Mouse (Mus musculus): ENCODE results near the gene A430033K04Rik. TPM values are rescaled to one million over a fixed set of nuclear protein-coding genes. Genes with fewer than 3 reads are reported as not detected.

A430033K04Rik gene
- polyA plus RNA-seq (2012; rRNA removed), result 12.4 and 12.8 TPM in 2 replicates

DNA sequence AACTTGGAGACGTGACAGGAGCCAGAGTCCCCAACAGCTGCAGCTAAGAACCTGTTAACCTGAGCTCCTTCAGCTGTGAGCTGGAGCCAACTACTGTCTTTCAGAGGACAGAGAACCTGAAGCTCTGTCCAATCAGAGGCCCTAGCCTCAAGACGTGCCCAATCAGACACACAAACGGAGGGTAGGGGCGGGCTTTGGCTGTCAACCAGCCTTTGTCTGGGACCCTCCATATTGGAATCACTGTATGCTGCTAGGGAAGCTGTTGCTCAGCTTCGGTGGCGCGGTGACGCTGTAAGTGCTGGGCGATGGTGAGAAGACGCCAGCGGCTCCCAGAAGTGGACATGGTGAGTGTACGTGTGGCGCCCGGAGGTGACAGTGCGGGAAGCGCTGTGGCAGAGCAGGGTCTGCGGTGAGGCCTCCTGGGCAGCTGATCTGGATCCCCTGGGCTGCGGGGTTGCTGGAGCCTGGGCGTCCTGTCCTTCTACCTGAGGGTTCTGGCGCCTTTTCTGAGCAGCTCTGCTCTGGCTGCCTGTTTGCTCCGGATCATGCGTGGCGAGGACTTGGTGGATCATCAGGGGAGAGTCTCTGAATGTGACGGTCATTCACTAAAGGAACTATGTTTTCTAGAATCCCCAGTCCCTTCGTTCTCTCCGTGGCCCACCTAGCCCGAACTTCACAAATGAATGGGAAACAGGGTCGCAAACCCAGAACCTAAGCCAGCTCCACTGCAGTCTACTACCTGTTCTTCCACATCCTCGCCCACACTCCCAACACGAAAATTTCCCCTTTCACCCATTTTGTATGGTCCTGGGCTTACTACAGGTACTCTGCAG, at the start of gene A430033K04Rik:
Gene A430033K04Rik (plus strand): TSS at position 215 of the 833 bp plus-strand sequence.
- DNase-seq (ENCODE audit: extremely low spot score in 1 of 2, low spot score in 1 of 2), result peak; percentile 94 to 96

DNA sequence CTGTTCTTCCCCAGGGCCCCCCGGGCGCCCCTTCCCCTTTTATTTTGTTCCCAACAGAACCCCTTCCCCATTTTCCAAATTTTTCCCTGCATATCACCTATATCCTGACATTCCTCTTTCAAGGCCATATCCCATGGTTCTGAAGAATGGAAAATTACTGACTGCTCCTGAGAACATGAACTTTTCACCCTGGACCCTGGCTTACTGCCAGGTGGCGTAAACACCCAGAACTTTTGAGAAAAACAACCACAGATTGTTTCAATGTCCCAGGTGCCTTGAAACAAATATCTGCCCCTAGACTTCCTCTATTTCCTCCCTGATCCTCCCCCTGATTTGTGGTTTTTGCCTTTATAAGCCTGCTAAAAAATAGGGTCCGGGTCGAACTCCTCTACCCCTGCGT, 35.3 kb upstream of the A430033K04Rik start:
- DNase-seq (ENCODE audit: extremely low spot score in 1 of 2, low spot score in 1 of 2), result no peak

DNA sequence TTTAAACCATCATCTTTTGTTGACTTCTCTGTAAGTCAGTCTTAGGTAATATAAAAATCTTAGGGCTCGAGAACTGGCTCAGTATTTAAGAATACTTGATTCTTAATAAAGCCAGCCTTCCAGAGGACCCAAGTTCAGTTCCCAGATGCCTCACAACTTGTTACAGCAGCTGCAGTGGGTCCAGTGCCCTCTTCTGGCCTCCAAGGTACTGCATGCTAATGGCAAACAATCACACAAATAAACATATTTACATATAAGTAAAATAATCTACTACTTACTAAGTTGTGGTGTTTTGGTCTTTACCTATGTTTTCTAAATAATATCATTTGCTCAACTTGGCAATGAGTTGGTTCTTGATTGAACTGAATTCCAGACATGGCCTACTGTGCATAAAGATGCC, 4.3 kb upstream of the A430033K04Rik start:
- DNase-seq (ENCODE audit: extremely low spot score in 1 of 2, low spot score in 1 of 2), result no peak

DNA sequence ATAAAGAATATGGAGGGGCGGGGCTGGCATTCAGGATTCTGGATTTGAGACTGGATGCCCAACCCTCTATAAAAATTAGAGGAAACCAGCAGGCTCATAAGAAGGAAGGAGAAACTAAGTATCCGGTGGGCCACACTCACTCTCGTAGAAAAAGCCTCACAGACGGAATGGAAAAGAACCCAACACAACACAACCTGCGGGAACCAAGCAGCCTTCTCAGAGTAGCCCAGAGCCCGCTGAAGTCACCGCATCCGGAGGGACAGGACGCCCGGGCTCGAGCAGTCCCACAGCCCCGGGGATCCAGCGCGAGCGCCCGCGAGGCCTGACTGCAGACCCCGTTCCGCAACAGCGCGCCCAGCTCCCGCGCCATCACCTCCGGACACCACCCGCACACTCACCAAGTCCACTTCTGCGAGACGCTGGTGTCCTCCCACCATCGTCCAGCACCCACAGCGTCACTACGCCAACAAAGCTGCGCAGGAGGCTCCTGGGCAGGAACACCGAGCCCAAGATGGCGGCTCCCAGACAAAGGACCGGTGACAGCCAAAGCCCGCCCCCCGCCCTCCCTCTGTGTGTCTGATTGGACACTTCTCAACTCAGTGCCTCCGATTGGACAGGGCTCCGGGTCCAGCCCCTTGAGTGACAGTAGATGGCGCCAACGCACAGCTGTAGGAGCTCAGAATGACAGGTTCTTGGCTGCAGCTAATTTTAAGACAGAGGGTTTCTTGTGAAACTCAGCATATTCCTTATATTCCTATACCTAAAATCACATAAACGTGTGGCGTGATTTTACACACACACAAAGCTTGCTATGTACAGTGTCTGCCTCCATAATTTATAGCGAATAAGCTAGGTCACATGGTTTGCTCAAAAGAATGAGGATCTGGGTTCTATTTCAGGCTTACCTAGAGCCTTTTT, 3.2 kb upstream of the A430033K04Rik start, which contains the start of gene Zfp68:
Gene Zfp68 (minus strand): TSS at position 551 of the 918 bp plus-strand sequence.
- DNase-seq (ENCODE audit: extremely low spot score in 1 of 2, low spot score in 1 of 2), result peak; percentile 96

DNA sequence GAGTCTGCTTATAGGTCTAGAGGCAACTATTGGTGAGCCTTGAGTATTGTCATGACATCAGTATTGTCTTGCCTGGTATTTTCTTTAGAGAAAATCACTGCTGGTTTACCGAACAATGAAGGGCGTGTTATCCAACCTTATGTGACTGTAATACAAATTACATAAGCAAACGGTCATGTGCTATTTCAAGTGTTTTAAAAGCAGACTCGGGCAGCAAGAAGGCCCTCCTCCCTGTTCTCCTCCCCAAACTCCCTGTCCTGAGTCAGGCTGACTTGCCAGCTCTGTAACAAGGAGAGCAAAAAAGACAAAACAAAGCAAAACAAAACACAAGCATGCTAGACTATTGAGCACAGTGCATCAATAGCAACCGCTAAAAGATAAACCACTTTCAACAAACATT, 1.8 kb upstream of the A430033K04Rik start:
- DNase-seq (ENCODE audit: extremely low spot score in 1 of 2, low spot score in 1 of 2), result no peak

DNA sequence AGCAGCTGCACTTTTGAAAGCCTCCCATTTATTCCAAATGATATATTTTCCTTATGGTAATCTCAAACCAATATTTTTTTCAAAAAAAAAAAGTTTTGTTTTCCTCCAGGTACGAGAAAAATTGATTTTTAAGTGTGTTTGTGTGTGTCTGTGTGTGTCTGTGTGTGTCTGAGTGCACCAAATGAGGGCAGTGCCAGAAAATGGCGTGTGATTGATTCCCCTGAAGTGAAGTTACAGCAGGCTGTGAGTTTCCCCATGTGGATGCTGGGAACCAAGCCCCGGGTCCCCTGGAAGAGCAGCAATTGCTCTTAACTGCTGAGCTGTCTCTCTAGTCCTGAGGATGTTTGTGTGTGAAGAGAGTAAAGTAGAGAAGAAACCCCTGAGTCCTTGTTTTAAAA, 818 bp downstream of the A430033K04Rik start:
- no peak for DNase-seq (ENCODE audit: extremely low spot score in 1 of 2, low spot score in 1 of 2)

DNA sequence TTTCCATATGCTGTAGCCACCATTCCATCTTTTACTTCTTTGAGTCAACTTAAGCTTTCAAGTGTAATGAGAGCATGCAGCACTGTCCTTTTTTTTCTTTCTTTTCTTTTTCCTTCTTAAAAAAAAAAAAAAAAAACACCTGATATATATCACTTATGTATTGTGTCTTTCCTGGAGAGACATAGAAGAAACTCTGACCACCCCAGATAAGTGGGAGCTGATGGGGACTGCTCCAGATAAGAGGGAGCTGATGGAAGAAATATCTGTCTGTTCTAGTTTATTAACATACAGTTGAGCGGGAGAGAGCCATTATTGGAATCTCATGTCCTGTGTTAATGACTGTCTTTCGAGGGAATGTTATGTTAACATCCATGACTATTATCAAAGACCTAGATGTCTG, 13.8 kb downstream of the A430033K04Rik start:
- no peak for DNase-seq (ENCODE audit: extremely low spot score in 1 of 2, low spot score in 1 of 2)

DNA sequence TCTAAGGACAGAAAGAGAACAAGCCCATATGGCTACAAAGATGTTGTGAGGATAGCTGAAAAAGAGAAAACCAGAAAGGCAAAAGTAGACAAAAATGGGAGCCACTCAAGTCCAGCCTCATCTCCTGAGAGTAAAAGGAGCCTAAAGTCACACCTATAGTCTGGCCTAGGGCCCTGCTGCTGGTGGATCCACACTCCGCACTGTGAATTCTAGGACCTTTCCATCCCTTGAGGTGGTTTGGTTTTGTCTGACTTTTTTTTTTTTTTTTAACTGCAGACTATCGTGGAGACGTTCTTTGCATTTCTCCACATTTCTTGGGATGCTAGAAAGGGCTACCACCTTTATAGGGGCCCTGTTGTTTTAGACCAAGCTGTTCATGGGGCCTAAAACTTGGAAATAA, 18.4 kb downstream of the A430033K04Rik start:
- DNase-seq (ENCODE audit: extremely low spot score in 1 of 2, low spot score in 1 of 2), result no peak

DNA sequence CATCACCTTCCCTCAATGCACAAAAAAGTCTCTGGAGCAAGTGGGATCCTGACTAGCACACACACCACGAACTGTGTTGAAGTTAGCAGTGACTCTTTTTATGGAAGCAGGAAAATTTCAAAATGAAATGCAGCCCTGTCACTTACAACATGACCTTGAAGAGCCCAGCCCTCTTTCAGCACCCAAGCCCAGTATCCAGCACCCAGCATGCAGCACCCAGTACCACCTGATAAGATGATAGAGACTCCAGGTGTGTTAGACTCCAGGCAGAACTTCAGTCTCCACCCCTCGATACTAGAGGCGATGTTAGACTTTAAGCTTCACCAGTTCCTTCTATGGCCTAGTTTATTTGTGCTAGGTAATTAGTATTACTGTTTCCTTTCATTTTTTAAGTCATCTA, 19.1 kb downstream of the A430033K04Rik start:
- DNase-seq (ENCODE audit: extremely low spot score in 1 of 2, low spot score in 1 of 2), result no peak

DNA sequence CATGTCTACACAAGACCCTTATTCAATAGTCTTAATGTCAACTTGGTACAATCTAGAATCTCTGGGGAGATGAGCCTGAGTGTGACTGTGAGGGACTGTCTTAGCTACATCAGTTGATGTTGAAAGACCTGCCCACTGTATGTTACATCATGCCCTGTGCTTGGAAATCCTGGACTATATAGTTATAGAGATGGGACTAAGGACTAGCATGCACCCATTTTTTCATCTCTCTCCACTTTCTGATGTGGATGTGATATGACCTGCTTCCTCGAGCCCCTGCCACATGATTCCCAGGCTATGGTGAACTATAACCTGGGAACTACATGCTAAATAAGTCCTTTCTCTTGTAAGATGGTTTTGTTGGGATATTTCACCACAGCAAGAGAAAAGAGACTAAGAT, 30.3 kb downstream of the A430033K04Rik start:
- no peak for DNase-seq (ENCODE audit: extremely low spot score in 1 of 2, low spot score in 1 of 2)

DNA sequence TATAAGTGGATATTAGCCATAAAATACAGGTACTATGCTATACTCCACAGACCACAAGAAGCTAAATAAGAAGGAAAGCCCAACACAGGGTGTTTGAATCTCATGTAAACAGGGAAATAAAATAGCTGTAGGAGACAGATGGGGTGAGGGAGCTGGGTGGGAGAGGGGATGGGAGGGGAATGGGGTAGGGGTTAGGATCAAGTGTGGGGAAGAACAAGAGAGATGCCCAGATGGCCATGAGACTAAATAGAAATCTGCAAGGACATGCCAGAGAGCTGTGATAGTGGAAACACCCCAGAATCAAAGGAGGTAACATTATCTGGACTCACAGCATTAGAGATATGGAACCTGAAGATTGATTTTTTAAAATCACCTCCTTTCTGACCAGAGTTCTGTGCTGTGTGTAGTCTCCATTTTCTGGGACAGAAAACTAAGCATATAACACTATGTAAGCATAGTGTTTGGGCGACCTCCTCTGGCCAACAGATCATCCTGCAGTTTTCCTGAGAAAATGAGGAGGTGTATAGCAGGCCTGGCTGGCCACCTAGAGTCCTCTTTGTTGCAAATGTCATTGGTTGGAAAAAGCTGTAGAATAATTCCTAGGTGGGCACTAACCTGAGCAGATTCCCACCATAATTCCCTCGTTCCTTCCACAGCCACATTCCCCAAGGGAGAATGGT, 34.0 kb downstream of the A430033K04Rik start:
- DNase-seq (ENCODE audit: extremely low spot score in 1 of 2, low spot score in 1 of 2), result peak in 1 of 2 experiments; percentile 68

DNA sequence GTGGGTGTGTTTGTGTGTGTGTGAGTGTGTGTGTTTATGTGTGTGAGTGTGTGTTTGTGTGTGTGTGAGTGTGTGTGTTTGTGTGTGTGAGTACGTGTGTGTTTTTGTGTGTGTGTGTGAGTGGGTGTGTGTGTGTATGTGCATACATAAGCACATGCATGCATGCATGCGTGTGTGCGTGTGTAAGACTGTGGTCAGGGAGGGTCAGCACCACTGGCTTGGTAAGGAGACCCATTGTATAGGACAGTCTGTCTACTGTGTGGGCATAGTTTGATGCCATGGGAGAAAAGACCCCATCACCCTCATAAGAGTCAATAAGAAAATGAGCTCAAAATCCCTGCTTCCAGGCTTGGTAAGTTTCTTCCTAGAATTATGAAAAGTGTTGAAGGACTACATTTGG, 34.7 kb downstream of the A430033K04Rik start:
- no peak for DNase-seq (ENCODE audit: extremely low spot score in 1 of 2, low spot score in 1 of 2)

DNA sequence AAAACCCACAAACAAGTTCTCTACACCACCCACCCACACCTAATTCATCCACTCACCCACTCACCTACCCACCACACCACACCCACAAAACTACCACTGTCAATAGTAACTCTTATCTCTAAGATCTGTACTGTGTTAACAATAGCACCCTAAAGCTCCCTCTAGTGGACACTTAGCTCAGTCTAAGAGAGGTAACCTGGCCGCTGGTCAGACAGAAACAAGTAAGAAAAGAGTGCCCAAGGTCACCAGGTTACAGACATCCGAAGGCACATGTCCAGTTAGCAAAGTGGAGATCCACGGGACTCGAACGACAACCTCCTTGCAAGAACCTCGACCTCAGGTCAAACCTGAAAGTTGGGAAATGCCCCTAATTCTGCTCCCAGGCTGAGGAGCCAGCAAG, 35.2 kb downstream of the A430033K04Rik start:
- peak; percentile 18 to 78 for DNase-seq (ENCODE audit: extremely low spot score in 1 of 2, low spot score in 1 of 2)

DNA sequence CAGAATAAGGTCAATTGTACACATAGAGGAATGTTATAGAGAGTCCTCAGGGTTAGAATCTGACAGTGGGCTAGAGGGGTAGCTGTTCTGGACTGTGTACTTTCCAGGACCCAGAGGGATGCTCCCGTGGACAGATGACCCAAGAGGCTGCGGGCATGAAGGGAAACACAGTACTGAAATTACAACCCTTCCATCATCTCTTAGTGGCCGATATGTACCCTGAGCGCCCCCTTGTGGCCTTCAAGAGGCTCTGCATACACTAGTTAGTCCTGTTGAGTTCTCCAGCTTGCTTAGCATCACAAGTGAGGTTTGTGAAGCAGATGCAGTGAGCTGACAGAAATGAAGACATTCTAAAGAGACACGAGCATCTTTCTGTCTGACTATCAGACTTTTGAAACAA, 36.3 kb downstream of the A430033K04Rik start:
- DNase-seq (ENCODE audit: extremely low spot score in 1 of 2, low spot score in 1 of 2), result peak in 1 of 2 experiments; percentile 51

DNA sequence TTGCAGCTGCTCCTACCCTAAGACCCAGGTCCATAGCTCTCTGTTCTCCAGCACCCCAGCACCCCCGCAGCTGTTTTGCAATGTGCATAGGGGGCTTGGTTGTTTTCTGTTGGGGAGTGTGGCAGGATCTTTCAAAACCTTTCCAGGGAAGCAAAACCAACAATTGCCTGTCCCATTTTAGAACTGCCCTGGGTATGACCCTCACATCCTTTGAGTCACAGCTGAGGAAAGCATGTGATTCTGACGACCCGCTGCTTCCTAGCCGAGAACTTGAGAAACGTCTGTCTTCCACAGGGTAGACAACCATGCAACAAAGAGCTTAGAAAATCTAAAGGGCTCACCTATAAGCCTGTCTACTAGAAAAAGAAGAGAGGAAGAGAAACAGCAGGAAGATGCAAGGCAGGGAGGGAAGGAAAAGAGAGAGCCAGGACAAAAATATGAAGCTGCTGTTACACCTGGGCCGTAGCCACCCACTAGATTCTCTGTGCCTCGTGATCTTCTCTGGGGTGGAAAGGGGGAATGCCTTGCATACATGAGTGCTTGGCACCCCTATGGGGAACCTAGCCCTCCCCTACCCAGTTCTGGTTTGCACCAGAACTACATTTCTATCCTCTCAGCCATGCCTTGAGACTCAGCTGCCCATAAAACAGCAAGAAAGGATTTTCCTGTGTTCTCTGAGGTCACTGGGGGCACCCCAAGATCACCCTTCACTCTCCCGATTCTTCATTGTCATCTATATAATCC, 60.5 kb downstream of the A430033K04Rik start:
- no peak for DNase-seq (ENCODE audit: extremely low spot score in 1 of 2, low spot score in 1 of 2)

DNA sequence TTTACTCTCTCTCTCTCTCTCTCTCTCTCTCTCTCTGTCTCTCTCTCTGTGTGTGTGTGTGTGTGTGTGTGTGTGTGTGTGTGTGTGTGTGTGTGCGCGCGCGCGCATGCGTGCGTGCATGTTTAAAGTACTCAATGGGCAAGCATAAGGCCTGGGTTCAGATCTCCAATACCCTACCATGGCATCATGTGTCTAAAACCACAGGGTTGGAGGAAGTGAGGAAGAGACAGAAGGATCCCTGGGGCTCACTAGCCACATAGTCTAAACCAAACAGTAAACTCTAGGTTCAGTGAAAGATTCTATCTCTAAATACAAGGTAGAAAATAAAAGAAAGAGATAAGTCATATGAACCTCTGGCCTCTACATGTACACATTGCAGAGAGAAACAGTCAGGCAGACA, 61.2 kb downstream of the A430033K04Rik start:
- no peak for DNase-seq (ENCODE audit: extremely low spot score in 1 of 2, low spot score in 1 of 2)

DNA sequence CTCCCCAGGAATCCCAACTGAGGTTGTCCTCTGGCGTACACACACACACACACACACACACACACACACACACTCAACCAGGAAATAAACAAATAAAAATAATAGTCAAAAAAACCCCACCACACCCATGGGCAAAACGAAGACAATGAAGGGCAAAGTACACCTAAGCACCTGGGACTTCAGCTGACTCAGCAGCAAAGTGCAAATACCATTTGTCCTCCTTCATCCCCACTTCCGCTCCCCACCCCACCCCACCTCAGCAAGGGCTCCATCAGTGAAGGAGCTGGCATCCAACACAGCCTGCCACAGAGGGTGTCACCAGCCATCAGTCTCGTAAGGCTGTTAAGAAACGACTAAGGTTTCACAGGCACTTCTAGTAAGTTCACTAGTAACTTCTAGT, 64.8 kb downstream of the A430033K04Rik start:
- no peak for DNase-seq (ENCODE audit: extremely low spot score in 1 of 2, low spot score in 1 of 2)

DNA sequence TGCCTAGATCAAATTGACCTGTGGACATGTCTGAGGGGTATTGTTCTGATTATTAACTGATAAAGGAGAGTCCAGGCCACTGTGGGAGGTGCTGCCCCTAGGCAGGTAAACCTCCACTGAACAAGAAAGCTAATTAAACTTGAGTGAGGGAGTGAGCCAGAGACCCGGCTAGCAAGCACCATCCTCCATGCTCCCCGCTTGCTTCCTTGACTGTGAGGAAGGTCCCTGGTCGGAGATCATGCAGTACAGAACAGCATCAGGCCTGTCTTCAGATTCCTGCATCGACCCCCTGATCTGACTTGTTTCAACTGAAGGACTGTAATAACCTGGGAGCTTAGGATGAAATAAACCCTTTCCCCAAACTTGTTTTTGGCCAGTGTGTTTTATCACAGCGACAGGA, 66.6 kb downstream of the A430033K04Rik start:
- no peak for DNase-seq (ENCODE audit: extremely low spot score in 1 of 2, low spot score in 1 of 2)

DNA sequence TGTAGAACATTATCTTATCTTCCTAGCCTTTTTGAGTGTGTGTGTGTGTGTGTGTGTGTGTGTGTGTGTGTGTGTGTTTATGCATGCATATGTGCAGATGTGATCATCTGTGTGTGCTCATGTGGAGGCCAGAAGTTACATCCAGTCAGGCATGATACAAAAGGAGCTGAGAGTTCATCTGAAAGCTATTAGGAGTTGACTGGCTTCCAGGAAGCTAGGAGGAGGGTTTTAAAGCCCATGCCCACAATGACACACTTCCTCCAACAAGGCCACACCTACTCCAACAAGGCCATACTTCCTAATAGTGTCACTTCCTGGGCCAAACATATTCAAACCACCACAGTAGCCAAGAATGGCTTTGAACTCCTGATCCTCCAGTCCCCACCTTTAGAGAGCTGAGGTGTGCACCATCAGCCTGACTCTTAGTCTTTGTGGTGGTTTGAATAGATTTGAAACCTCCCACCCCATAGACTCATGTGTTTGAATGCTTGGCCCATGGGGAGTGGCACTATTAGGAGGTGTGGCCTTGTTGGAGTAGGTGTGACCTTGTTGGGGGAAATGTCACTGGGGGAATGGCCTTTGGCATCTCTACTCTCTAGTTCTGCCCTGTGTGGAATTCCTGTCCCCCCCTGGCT, 70.4 kb downstream of the A430033K04Rik start:
- no peak for DNase-seq (ENCODE audit: extremely low spot score in 1 of 2, low spot score in 1 of 2)

DNA sequence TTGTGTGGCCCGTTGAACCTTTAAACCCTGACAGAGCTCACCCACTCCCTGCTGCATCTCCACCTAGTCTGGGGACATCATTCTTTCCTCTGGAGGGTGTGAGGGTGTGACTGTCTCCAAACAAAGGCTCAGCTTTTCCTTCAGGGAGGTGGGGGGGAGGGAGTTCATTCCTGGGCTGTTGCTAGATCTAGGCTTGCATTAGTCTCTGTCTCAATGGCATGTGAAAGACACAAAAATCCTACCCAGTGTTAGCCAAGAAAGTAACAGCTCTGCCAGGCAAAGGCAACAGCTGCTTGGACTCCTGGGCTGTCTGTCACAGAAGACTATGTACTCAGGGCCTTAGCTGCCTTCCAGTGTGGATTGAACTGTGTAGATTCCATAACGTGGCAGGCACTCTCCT, 71.4 kb downstream of the A430033K04Rik start:
- DNase-seq (ENCODE audit: extremely low spot score in 1 of 2, low spot score in 1 of 2), result no peak

All from frontal cortex, adult 2 months (tissue).